ENCODE assay signal across 10 mouse cellular contexts in genomic region chr7:142657341-142657791, GRCm38 (mm10). TPM values are rescaled to one million over a fixed set of nuclear protein-coding genes. Genes with fewer than 3 reads are reported as not detected.
DNase-seq lines count a peak whose midpoint lies in the region; ATAC-seq and TF ChIP-seq lines count a peak whose summit lies in the region.
"Had no signal": no experiment of that assay in that cellular context is flagged by ENCODE, and none has a peak within 500 bp of the region (broad histone marks: within the 10 kb centered on the region; RNA-seq: fewer than 3 reads in every experiment).

No protein-coding gene starts in this region.

- H3K4me3 ChIP-seq in kidney, embryonic 16.5 days (ENCODE audit: low read length) = peak overlapping the region; percentile 63
- H3K4me3 ChIP-seq in embryonic facial prominence, embryonic 15.5 days (replicated peaks) = peak overlapping the region; percentile 60
- H3K4me3 ChIP-seq in intestine, embryonic 14.5 days (ENCODE audit: low read depth, low read length) = peak overlapping the region; percentile 57
- H3K4me3 ChIP-seq in neural tube, embryonic 12.5 days = peak overlapping the region; percentile 39
- H3K4me3 ChIP-seq in thymus, adult 2 months (ENCODE audit: control insufficient read depth, insufficient read depth, low read length) = no peak overlapping the region

- 3% methylated on average over 7 of the region's 9 CpGs for WGBS in kidney, embryonic 16.5 days
- 14% methylated on average over 7 of the region's 9 CpGs for WGBS in embryonic facial prominence, embryonic 15.5 days
- 5% methylated on average over 6 of the region's 9 CpGs for WGBS in intestine, embryonic 14.5 days
- 5% methylated on average over 9 of the region's 9 CpGs for WGBS in neural tube, embryonic 12.5 days
- 56% methylated on average over 9 of the region's 9 CpGs for WGBS in thymus, adult 2 months

- peak overlapping the region; percentile 87 for H3K27ac ChIP-seq in kidney, embryonic 16.5 days (ENCODE audit: low read length)
- peak overlapping the region; percentile 90 for H3K27ac ChIP-seq in embryonic facial prominence, embryonic 15.5 days (replicated peaks)
- peak overlapping the region; percentile 89 for H3K27ac ChIP-seq in intestine, embryonic 14.5 days (ENCODE audit: low read depth)
- H3K27ac ChIP-seq in neural tube, embryonic 12.5 days = no peak overlapping the region
- H3K27ac ChIP-seq in thymus, adult 2 months (ENCODE audit: control insufficient read depth, insufficient read depth, low read length) = no peak overlapping the region

- peak overlapping the region; percentile 75 for H3K4me2 ChIP-seq in kidney, embryonic 16.5 days (replicated peaks; ENCODE audit: low read depth, low read length)
- H3K4me2 ChIP-seq in embryonic facial prominence, embryonic 15.5 days (replicated peaks) = peak overlapping the region; percentile 71
- peak overlapping the region; percentile 61 for H3K4me2 ChIP-seq in intestine, embryonic 14.5 days (ENCODE audit: low read length)
- peak overlapping the region; percentile 61 for H3K4me2 ChIP-seq in neural tube, embryonic 12.5 days (replicated peaks)

- peak; percentile 9 for ATAC-seq in kidney, embryonic 16.5 days (ENCODE audit: low FRiP score, low TSS enrichment)
- peak; percentile 25 for ATAC-seq in embryonic facial prominence, embryonic 15.5 days (ENCODE audit: insufficient number of reproducible peaks, low FRiP score, low TSS enrichment, low read depth)
- ATAC-seq in intestine, embryonic 14.5 days (replicated peaks; ENCODE audit: low FRiP score, low TSS enrichment, low read depth) = peak; percentile 42
- no peak for ATAC-seq in neural tube, embryonic 12.5 days (ENCODE audit: low FRiP score, low read depth)
- ATAC-seq in monocyte, adult 5-6 weeks (replicated peaks; ENCODE audit: insufficient number of reproducible peaks, low FRiP score, low TSS enrichment, poor library complexity, severe bottlenecking) = no peak

- H3K4me1 ChIP-seq in kidney, embryonic 16.5 days (ENCODE audit: insufficient read depth, low read length) = peaks cover 44% of the 10 kb centered on the region
- peaks cover 51% of the 10 kb centered on the region for H3K4me1 ChIP-seq in embryonic facial prominence, embryonic 15.5 days
- 0 out of 2 replicates have a peak, but pooled peaks cover 7% of the 10 kb centered on the region for H3K4me1 ChIP-seq in intestine, embryonic 14.5 days (replicated peaks; ENCODE audit: control insufficient read depth, insufficient read depth, low read length)
- H3K4me1 ChIP-seq in neural tube, embryonic 12.5 days = peaks cover 25% of the 10 kb centered on the region
- no peaks in the 10 kb centered on the region; the same call in none of the 2 replicates for H3K4me1 ChIP-seq in thymus, adult 2 months (replicated peaks; ENCODE audit: control insufficient read depth, insufficient read depth, low read length)

- peak overlapping the region; percentile 83 for H3K9ac ChIP-seq in kidney, embryonic 16.5 days (replicated peaks; ENCODE audit: low read length)
- peak overlapping the region; percentile 66 for H3K9ac ChIP-seq in embryonic facial prominence, embryonic 15.5 days
- peak overlapping the region; percentile 89 for H3K9ac ChIP-seq in intestine, embryonic 14.5 days (ENCODE audit: low read length)
- peak overlapping the region; percentile 59; the same call in 1 of the 2 replicates for H3K9ac ChIP-seq in neural tube, embryonic 12.5 days

- peaks cover 13% of the 10 kb centered on the region; the same call in 1 of the 2 replicates for H3K36me3 ChIP-seq in kidney, embryonic 16.5 days (ENCODE audit: insufficient read depth, low read length)
- peaks cover 14% of the 10 kb centered on the region; the same call in 1 of the 2 replicates for H3K36me3 ChIP-seq in embryonic facial prominence, embryonic 15.5 days
- H3K36me3 ChIP-seq in intestine, embryonic 14.5 days (ENCODE audit: control insufficient read depth, insufficient read depth, low read length) = peaks cover 34% of the 10 kb centered on the region
- no peaks in the 10 kb centered on the region; the same call in 1 of the 2 replicates for H3K36me3 ChIP-seq in neural tube, embryonic 12.5 days
- no peaks in the 10 kb centered on the region for H3K36me3 ChIP-seq in thymus, adult 2 months (ENCODE audit: control insufficient read depth, insufficient read depth, low read length)

- no peak for TF ChIP-seq POLR2A in thymus, adult 2 months (IDR thresholded peaks at IDR 0.05; ENCODE audit: control insufficient read depth, extremely low read depth, insufficient read depth, low read length, poor library complexity)

- H3K9me3 ChIP-seq in kidney, embryonic 16.5 days (ENCODE audit: low read length) = no peaks in the 10 kb centered on the region
- no peaks in the 10 kb centered on the region for H3K9me3 ChIP-seq in embryonic facial prominence, embryonic 15.5 days (replicated peaks)
- no peaks in the 10 kb centered on the region for H3K9me3 ChIP-seq in intestine, embryonic 14.5 days (ENCODE audit: control insufficient read depth, low read length)
- no peaks in the 10 kb centered on the region for H3K9me3 ChIP-seq in neural tube, embryonic 12.5 days

- no peak for TF ChIP-seq CTCF in thymus, adult 2 months (IDR thresholded peaks at IDR 0.05; ENCODE audit: borderline replicate concordance, control insufficient read depth, extremely low read depth, insufficient read depth, low read length, poor library complexity)

- peaks cover 84% of the 10 kb centered on the region for H3K27me3 ChIP-seq in kidney, embryonic 16.5 days (ENCODE audit: insufficient read depth, low read length)
- H3K27me3 ChIP-seq in embryonic facial prominence, embryonic 15.5 days = peaks cover 80% of the 10 kb centered on the region
- peaks cover 91% of the 10 kb centered on the region for H3K27me3 ChIP-seq in intestine, embryonic 14.5 days (replicated peaks; ENCODE audit: control insufficient read depth, insufficient read depth, low read length)
- H3K27me3 ChIP-seq in neural tube, embryonic 12.5 days (replicated peaks) = peaks cover 97% of the 10 kb centered on the region
- peaks cover 34% of the 10 kb centered on the region for H3K27me3 ChIP-seq in thymus, adult 2 months (ENCODE audit: control insufficient read depth, insufficient read depth, low read length)

- no peak for DNase-seq in kidney, postnatal 14 days
- peak; percentile 76 for DNase-seq in intestine, embryonic 14.5 days (ENCODE audit: low spot score)
- DNase-seq in left cerebral cortex, adult 18-20 months (ENCODE audit: low spot score in 2 of 2) = no peak
- no peak for DNase-seq in thymus, adult 2 months

RNA-seq across cellular contexts. Expression of gene Igf2, which starts 9.2 kb away (rescaled TPM):
- 516 and 585 TPM in 2 replicates for polyA plus RNA-seq in kidney, embryonic 16.5 days (2015; fragmentation: Nextera tagmentation; extraction: Ambion mirVana)
- polyA plus RNA-seq in embryonic facial prominence, embryonic 15.5 days (2015; fragmentation: Nextera tagmentation; extraction: Ambion mirVana) = 970 and 1,114 TPM in 2 replicates
- 960 and 1,030 TPM in 2 replicates for polyA plus RNA-seq in intestine, embryonic 14.5 days (2014; fragmentation: Nextera tagmentation; extraction: Ambion mirVana)
- 254 and 320 TPM in 2 replicates for polyA plus RNA-seq in neural tube, embryonic 12.5 days (2016; fragmentation: Nextera tagmentation; extraction: Ambion mirVana)
- total RNA-seq in left cerebral cortex, adult 18-20 months (2021) = 100 to 1,000 TPM; 114 to 115 TPM
- 7.5 and 13.8 TPM in 2 replicates for polyA plus RNA-seq in thymus, adult 2 months (2012; rRNA removed)
- 0.21 TPM in 1 of 3 replicates, not detected in the others for total RNA-seq in monocyte, adult 5-6 weeks (2017)
- total RNA-seq: hematopoietic stem cell, adult 5-6 weeks; MEL had no signal

RNA-seq across cellular contexts. Expression of gene Gm49394, which starts 12.4 kb away (rescaled TPM):
- 0.07 TPM in 1 of 2 replicates, not detected in the other for polyA plus RNA-seq in kidney, embryonic 16.5 days (2015; fragmentation: Nextera tagmentation; extraction: Ambion mirVana)
- 0.25 and 0.80 TPM in 2 replicates for polyA plus RNA-seq in embryonic facial prominence, embryonic 15.5 days (2015; fragmentation: Nextera tagmentation; extraction: Ambion mirVana)
- polyA plus RNA-seq in intestine, embryonic 14.5 days (2014; fragmentation: Nextera tagmentation; extraction: Ambion mirVana) = 0.13 and 0.24 TPM in 2 replicates
- polyA plus RNA-seq in neural tube, embryonic 12.5 days (2016; fragmentation: Nextera tagmentation; extraction: Ambion mirVana) = not detected in 2 replicates
- under 1 TPM in 1 of 2 experiments, not detected in 1; 0.12 TPM for total RNA-seq in left cerebral cortex, adult 18-20 months (2021)
- polyA plus RNA-seq in thymus, adult 2 months (2012; rRNA removed) = 0.04 and 0.11 TPM in 2 replicates
- total RNA-seq in monocyte, adult 5-6 weeks (2017) = not detected in 3 replicates
- total RNA-seq: hematopoietic stem cell, adult 5-6 weeks; MEL had no signal

Comparison
In these comparisons a context has a peak if more than half of its experiments do, and no peak if none do; other contexts are left out.
1. ATAC-seq: peak in kidney, embryonic 16.5 days (single experiment), embryonic facial prominence, embryonic 15.5 days (single experiment) and intestine, embryonic 14.5 days (single experiment); none in neural tube, embryonic 12.5 days (single experiment) and monocyte, adult 5-6 weeks (single experiment).
2. H3K27ac ChIP-seq: peak in kidney, embryonic 16.5 days (single experiment), embryonic facial prominence, embryonic 15.5 days (single experiment) and intestine, embryonic 14.5 days (single experiment); none in neural tube, embryonic 12.5 days (single experiment) and thymus, adult 2 months (single experiment).
3. RNA of gene Igf2, which starts 9.2 kb away (polyA plus RNA-seq): 960 to 1,030 TPM in intestine, embryonic 14.5 days, 970 to 1,114 TPM in embryonic facial prominence, embryonic 15.5 days, 516 to 585 TPM in kidney, embryonic 16.5 days and 254 to 320 TPM in neural tube, embryonic 12.5 days; 7.5 to 13.8 TPM in thymus, adult 2 months; every median in the first group is over 10 times any median in the second.
4. Peak in every context shown above with its lines, with median percentiles within 50 percentile points of each other: H3K4me2 ChIP-seq and H3K9ac ChIP-seq.